Mouse (Mus musculus) MEL (cell line): ENCODE results near the gene Dntt. TPM values are rescaled to one million over a fixed set of nuclear protein-coding genes. Genes with fewer than 3 reads are reported as not detected.

Experiments used
- DNase-seq: peaks from one replicate; pipeline ENCODE4 v3.0.0; 2011; ENCODE audit warnings: low read depth, low spot score
- H3K27ac ChIP-seq: 2 replicates; pipeline ENCODE4 v1.5.1; 2012; ENCODE audit warnings: low read depth, mild to moderate bottlenecking, control low read depth, low read length, moderate library complexity; ENCODE audit not compliant: control insufficient read depth
- H3K27me3 ChIP-seq, 2 experiments: fragments of 150-350 bp in 1 of 2; sonication (generic) in 1 of 2; 2 replicates each; pipeline ENCODE4 v1.6.1; 2012; ENCODE audit warnings: low read length in 2 of 2, mild to moderate bottlenecking in 2 of 2, improper control_type of control experiment in 1 of 2, moderate library complexity in 1 of 2; ENCODE audit not compliant: insufficient read depth in 2 of 2, control insufficient read depth in 1 of 2
- H3K36me3 ChIP-seq, 2 experiments: 2 replicates each; pipeline ENCODE4 v1.6.1; 2012 to 2014; ENCODE audit warnings: low read length in 2 of 2, improper control_type of control experiment in 1 of 2, inconsistent platforms in 1 of 2, mild to moderate bottlenecking in 1 of 2; ENCODE audit not compliant: insufficient read depth in 2 of 2, control insufficient read depth in 1 of 2
- H3K4me1 ChIP-seq, 2 experiments: fragments of 150-350 bp in 1 of 2; sonication (generic) in 1 of 2; 2 replicates each; pipeline ENCODE4 v1.6.1; 2012; ENCODE audit warnings: low read length in 2 of 2, improper control_type of control experiment in 1 of 2, mild to moderate bottlenecking in 1 of 2; ENCODE audit not compliant: insufficient read depth in 2 of 2, control insufficient read depth in 1 of 2
- H3K4me3 ChIP-seq, 2 experiments: fragments of 150-350 bp in 1 of 2; sonication (generic) in 1 of 2; 2 replicates each; pipeline ENCODE4 v1.5.1; 2012; ENCODE audit warnings: low read depth in 2 of 2, low read length in 2 of 2, mild to moderate bottlenecking in 2 of 2, moderate library complexity in 2 of 2, control low read depth in 1 of 2, improper control_type of control experiment in 1 of 2; ENCODE audit not compliant: control insufficient read depth in 1 of 2, insufficient read depth in 1 of 2
- H3K79me2 ChIP-seq: 2 replicates; pipeline ENCODE4 v1.6.1; 2012; ENCODE audit warnings: mild to moderate bottlenecking, low read length, moderate library complexity; ENCODE audit not compliant: control insufficient read depth, poor library complexity, insufficient read depth
- H3K9ac ChIP-seq: 2 replicates; pipeline ENCODE4 v1.6.1; 2012; ENCODE audit warnings: low read depth, mild to moderate bottlenecking, control low read depth, low read length, moderate library complexity; ENCODE audit not compliant: control insufficient read depth, poor library complexity, severe bottlenecking
- H3K9me3 ChIP-seq: fragments of 150-350 bp; sonication (generic); replicated peaks from 2 replicates; pipeline ENCODE4 v1.6.1; 2012; ENCODE audit warnings: mild to moderate bottlenecking, low read length, improper control_type of control experiment, moderate library complexity; ENCODE audit not compliant: insufficient read depth
- BHLHE40 ChIP-seq: IDR thresholded peaks from 2 replicates; pipeline ENCODE4 v1.6.1; 2012; ENCODE audit warnings: low read depth, mild to moderate bottlenecking, inconsistent platforms, low read length, improper control_type of control experiment, borderline replicate concordance
- CTCF ChIP-seq, 3 experiments: IDR thresholded peaks in 2 of 3; conservative IDR thresholded peaks in 1 of 3; 2 replicates each; pipeline ENCODE4 v1.5.1; 2011 to 2012; ENCODE audit warnings: low read length in 3 of 3, low read depth in 2 of 3, mild to moderate bottlenecking in 2 of 3, improper control_type of control experiment in 1 of 3, inconsistent platforms in 1 of 3, mixed read lengths in 1 of 3, moderate library complexity in 1 of 3; ENCODE audit not compliant: control insufficient read depth in 1 of 3, insufficient read depth in 1 of 3, poor library complexity in 1 of 3, severe bottlenecking in 1 of 3
- ELF1 ChIP-seq: IDR thresholded peaks from 2 replicates; pipeline ENCODE4 v1.6.1; 2014; ENCODE audit warnings: low read depth, mild to moderate bottlenecking, inconsistent platforms, low read length, improper control_type of control experiment, moderate library complexity
- EP300 ChIP-seq, 2 experiments: IDR thresholded peaks; 2 replicates each; pipeline ENCODE4 v1.6.1; 2011; ENCODE audit warnings: improper control_type of control experiment in 2 of 2, low read length in 2 of 2, low read depth in 1 of 2, mild to moderate bottlenecking in 1 of 2
- ETS1 ChIP-seq: IDR thresholded peaks from 2 replicates; pipeline ENCODE4 v1.6.1; 2012; ENCODE audit warnings: low read depth, mild to moderate bottlenecking, inconsistent platforms, low read length, improper control_type of control experiment, moderate library complexity
- GATA1 ChIP-seq: IDR thresholded peaks from 2 replicates; pipeline ENCODE4 v1.6.1; 2011; ENCODE audit warnings: low read depth, low read length, improper control_type of control experiment
- MAFK ChIP-seq: IDR thresholded peaks from 2 replicates; pipeline ENCODE4 v1.6.1; 2011; ENCODE audit warnings: low read depth, mild to moderate bottlenecking, low read length, improper control_type of control experiment, borderline replicate concordance
- MAX ChIP-seq: IDR thresholded peaks from 2 replicates; pipeline ENCODE4 v1.6.1; 2011; ENCODE audit warnings: low read length, improper control_type of control experiment
- MAZ ChIP-seq: IDR thresholded peaks from 2 replicates; pipeline ENCODE4 v1.6.1; 2012; ENCODE audit warnings: low read depth, mild to moderate bottlenecking, inconsistent platforms, low read length, improper control_type of control experiment
- MEF2A ChIP-seq: IDR thresholded peaks from 2 replicates; pipeline ENCODE4 v1.6.1; 2014; ENCODE audit warnings: low read depth, mild to moderate bottlenecking, inconsistent platforms, low read length, improper control_type of control experiment; ENCODE audit not compliant: poor library complexity, insufficient replicate concordance, severe bottlenecking; ENCODE audit errors: extremely low read depth
- MYB ChIP-seq: IDR thresholded peaks from 2 replicates; pipeline ENCODE4 v1.6.1; 2011; ENCODE audit warnings: mild to moderate bottlenecking, low read depth, low read length, improper control_type of control experiment
- NELFE ChIP-seq: IDR thresholded peaks from 2 replicates; pipeline ENCODE4 v1.6.1; 2011; ENCODE audit warnings: low read depth, low read length, improper control_type of control experiment
- POLR2AphosphoS2 ChIP-seq: IDR thresholded peaks from 2 replicates; pipeline ENCODE4 v1.6.1; 2011; ENCODE audit warnings: low read length, improper control_type of control experiment
- POLR2AphosphoS5 ChIP-seq: IDR thresholded peaks from 2 replicates; pipeline ENCODE4 v1.6.1; 2012; ENCODE audit warnings: low read depth, borderline replicate concordance, mild to moderate bottlenecking, inconsistent platforms, low read length, moderate library complexity, mixed read lengths
- SIN3A ChIP-seq: IDR thresholded peaks from 2 replicates; pipeline ENCODE4 v1.6.1; 2012; ENCODE audit warnings: low read length, improper control_type of control experiment, inconsistent platforms
- TAL1 ChIP-seq: IDR thresholded peaks from 2 replicates; pipeline ENCODE4 v1.6.1; 2012; ENCODE audit warnings: mild to moderate bottlenecking, inconsistent platforms, low read length, moderate library complexity, mixed read lengths
- TBP ChIP-seq: IDR thresholded peaks from 2 replicates; pipeline ENCODE4 v1.8.0; 2011; ENCODE audit warnings: low read depth, low read length, improper control_type of control experiment
- UBTF ChIP-seq: IDR thresholded peaks from 2 replicates; pipeline ENCODE4 v1.6.1; 2012; ENCODE audit warnings: low read depth, mild to moderate bottlenecking, inconsistent platforms, low read length, improper control_type of control experiment, moderate library complexity, borderline replicate concordance; ENCODE audit not compliant: insufficient read depth
- USF1 ChIP-seq: IDR thresholded peaks from 2 replicates; pipeline ENCODE4 v1.6.1; 2014; ENCODE audit warnings: low read depth, mild to moderate bottlenecking, inconsistent platforms, low read length, improper control_type of control experiment, moderate library complexity
- ZMIZ1 ChIP-seq: IDR thresholded peaks from 2 replicates; pipeline ENCODE4 v1.6.1; 2012; ENCODE audit warnings: low read depth, mild to moderate bottlenecking, inconsistent platforms, low read length, improper control_type of control experiment, moderate library complexity
- polyA plus RNA-seq, 2 experiments: library from polyadenylated mRNA; stranded (reverse) in 1 of 2; unstranded in 1 of 2; fragments of >175 nt in 1 of 2; fragments of >200 nt in 1 of 2; gene quantifications; 2 replicates each; pipeline versions ENCODE4 v1.2.1 to v1.2.4; 2012; ENCODE audit warnings: low replicate concordance in 2 of 2, low read depth in 1 of 2; ENCODE audit not compliant: insufficient read length in 2 of 2, insufficient read depth in 1 of 2, missing spikeins in 1 of 2
- total RNA-seq: library from RNA; depleted of rRNA; stranded (reverse); fragments of 300-350 nt; gene quantifications from 2 replicates; pipeline ENCODE4 v1.2.3, GENCODE M21; 2012

Gene Dntt
- total and polyA plus RNA-seq, 3 experiments: not detected

- H3K9me3 ChIP-seq: no peaks in the 10 kb centered on the region
Measured at GRCm38 (mm10) chr19:41020537-41020936, 8.5 kb upstream of the Dntt start.

GRCm38 (mm10) chr19:41022244-41022643 lies 6.8 kb upstream of the Dntt start:
- Histone ChIP-seq H3K36me3 (peaks cover 0 to 2% of the 10 kb centered on the region in 2 experiments; a peak in 1 of 4 replicates), H3K79me2 (no peaks in the 10 kb centered on the region), H3K27ac (no peak overlapping the region), H3K27me3 (peaks cover 2 to 7% of the 10 kb centered on the region in 2 experiments), H3K9me3 (no peaks in the 10 kb centered on the region), H3K9ac (no peak overlapping the region), H3K4me1 (no peaks in the 10 kb centered on the region), H3K4me3 (no peak overlapping the region)
- peak; percentile 34; the same call in 1 of the 2 replicates for TF ChIP-seq ETS1
- TF ChIP-seq MAFK: no peak
- peak; percentile 23 for DNase-seq

More at GRCm38 (mm10) chr19:41020537-41020936, 8.5 kb upstream of the Dntt start:
- Histone ChIP-seq H3K9ac (no peak overlapping the region), H3K27ac (no peak overlapping the region), H3K79me2 (no peaks in the 10 kb centered on the region), H3K36me3 (peaks cover 0 to 2% of the 10 kb centered on the region in 2 experiments; a peak in 1 of 4 replicates), H3K4me3 (no peak overlapping the region), H3K27me3 (peaks cover 2 to 3% of the 10 kb centered on the region in 2 experiments; a peak in 3 of 4 replicates), H3K4me1 (no peaks in the 10 kb centered on the region)
- no peak for DNase-seq
- TF ChIP-seq ETS1 (no peak), ZMIZ1 (no peak), MEF2A (no peak), UBTF (no peak), CTCF (IDR thresholded peaks at IDR 0.05 in 2 of 3, conservative IDR thresholded peaks at IDR 0.05 in 1 of 3; ENCODE audit: control insufficient read depth in 1 of 3, insufficient read depth in 1 of 3, low read depth in 2 of 3, low read length in 3 of 3, poor library complexity in 1 of 3, severe bottlenecking in 1 of 3) (no peak), MAFK (no peak), MAX (no peak), TBP (no peak), NELFE (no peak), USF1 (no peak), GATA1 (no peak), MAZ (no peak), EP300 (IDR thresholded peaks at IDR 0.05; ENCODE audit: low read depth in 1 of 2, low read length in 2 of 2) (no peak), ELF1 (no peak), POLR2AphosphoS5 (no peak), POLR2AphosphoS2 (no peak), BHLHE40 (no peak), MYB (no peak), SIN3A (no peak), TAL1 (no peak)
